Mouse (Mus musculus): ENCODE measurements around the gene Fam50a.
"Not testable (repeated sequence)": the region's sequence is repeated elsewhere in the genome, so short reads cannot be mapped to it uniquely, and the experiment has no call there.

The Fam50a gene

DNA sequence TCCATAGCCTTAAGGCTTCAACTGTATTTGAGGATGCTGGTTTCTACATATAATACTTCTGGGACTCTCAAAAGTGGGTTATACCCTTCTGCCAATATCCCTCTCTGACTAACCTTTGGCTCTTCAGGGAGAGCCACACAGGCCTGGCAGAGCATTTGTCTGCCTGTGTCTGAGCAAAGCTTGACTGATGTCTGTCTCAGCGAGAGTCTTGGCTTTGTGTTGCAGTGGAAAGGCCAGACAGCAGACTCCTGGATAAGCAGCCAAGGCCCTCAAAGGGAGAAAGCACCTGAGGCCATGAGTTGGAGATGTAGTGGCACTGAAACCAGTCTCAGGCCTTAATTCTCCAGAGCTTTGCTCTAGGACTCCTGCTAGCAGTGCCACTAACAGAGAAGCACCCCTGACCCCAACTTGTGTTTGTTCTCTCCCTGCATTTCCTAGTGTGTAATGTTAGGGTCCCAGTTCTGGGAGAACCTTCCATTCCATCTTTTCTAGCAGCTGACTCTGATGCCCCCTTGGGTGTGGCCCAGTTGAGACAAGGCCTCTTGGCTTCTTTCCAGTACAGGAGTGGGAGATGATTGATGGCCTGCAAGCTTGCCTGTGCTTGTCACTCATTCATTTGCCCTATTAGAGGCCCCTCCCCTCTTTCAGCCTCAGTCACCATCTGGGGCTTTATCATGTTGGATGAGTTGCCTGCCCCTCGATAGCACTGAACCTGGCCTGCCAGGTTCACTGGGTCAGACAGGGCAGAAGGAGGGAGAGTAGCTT lies 17.5 kb downstream of the Fam50a start:
- no peak for DNase-seq

DNA sequence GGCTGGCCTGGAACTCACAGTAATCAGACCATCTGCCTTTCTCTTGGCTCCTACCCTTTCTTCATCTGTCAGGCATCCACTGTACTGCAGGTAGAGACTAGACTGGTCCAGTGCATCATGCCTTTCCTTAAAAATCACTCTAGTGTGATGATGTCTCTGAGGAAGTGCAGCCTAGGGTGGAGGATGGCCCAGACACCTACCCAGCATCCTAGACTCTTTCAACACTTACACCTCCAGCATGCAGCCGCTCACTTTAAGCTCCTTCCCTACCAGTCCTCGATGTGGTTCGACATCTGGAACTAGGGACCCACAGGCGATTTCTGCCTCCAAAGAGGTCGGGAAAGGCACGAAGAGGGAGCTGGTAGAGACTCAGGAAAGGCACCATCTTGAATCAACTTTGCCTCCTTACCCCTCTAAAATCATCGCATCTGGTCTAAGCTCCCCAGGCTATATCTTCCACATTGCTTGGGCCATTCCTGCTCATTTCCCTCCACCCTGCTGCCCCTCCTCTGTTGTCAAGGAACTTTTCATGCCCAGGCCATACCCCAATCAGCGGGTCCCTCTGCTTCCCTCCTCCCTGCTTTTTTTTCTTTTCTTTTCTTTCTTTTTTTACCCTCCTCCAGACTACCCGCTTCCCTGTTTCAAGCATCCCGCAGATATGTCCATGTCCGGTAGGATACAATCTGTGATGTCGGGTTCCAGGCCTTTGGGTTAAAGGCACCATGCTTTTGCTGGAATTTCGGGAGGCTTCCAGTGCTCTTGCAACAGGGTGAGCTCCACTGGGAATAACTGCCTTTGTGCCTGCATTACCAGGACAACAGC lies 40.0 kb downstream of the Fam50a start:
- DNase-seq: no peak

DNA sequence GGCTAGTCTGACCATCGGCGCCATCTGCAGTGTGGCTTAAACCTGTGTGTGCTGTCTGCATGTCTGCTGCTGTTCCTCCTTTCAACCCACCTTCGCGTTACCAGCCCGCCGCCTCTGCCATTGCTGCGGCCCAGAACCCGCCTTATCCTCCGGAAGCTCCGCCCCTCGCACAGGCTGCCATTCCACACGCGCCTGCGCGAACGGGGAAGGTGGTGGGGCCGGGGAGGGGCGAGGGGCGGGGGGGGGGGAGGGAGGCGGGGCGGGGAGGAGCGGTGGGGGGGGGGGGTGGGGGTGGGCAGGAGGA lies 40.6 kb downstream of the Fam50a start, which contains the start of gene Lage3:
TSS of gene Lage3 (minus strand) at position 152 of the 304 bp plus-strand sequence.
- DNase-seq: peak; percentile 75 to 77

DNA sequence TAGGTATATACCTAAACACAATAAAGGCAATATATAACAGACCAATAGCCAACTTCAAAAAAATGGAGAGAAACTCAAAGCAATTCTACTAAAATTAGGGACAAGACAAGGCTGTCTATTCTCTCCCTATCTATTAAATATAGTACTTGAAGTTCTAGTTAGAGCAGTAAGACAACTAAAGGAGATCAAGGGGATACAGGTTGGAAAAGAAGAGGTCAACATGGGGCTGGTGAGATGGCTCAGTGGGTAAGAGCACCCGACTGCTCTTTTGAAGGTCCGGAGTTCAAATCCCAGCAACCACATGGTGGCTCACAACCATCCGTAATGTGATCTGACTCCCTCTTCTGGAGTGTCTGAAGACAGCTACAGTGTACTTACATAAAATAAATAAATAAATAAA lies 44.2 kb downstream of the Fam50a start:
- DNase-seq: not testable (repeated sequence)

DNA sequence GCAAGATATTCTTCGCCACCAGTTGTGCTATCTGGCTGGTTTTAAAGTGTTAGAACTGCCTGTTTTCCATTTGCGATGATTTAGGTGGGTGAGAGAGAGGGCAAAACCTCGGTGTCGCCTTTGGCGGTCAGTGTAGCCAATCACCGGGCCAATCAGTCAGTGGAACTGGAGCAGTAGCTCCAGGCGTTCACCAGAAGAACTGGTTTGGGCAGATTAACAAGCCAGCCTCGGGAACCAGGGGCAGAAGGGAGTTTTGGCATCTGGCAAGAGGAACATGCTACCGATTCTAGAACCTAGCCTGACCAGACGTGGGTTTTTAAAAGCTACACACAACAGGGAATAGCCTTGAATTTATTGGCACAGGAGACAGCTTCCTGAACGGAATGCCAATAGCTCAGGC lies 46.3 kb downstream of the Fam50a start:
- peak; percentile 22 to 47 for DNase-seq

DNA sequence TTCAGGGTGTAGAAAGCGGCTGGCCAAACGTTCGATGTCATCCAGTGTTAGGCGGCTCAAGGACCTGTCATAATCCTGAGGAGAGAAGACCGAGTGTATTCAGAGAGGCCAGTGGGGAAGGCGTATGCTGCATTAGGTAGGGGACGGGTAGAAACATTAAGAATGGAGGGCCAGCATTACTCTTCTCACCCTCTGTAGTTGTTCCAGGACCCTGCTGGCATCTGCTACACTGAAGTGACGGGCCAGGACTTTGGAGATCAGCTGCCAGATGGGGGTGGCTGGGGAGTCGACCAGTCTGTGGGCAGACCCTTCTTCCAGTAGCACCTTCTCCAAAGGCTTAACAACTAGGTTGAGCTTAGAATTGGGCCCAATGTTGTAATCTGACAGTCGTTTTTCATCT lies 54.7 kb downstream of the Fam50a start:
- no peak for DNase-seq

- DNase-seq: peak; percentile 73 to 82
Observed at GRCm38 (mm10) chrX:74368209-74368909, 55.5 kb downstream of the Fam50a start.

Measured in kidney, adult 8-10 months (tissue).